Mouse (Mus musculus) 3T3-L1 (cell line): ENCODE results near the gene Mrpl16.
A peak's percentile ranks its signal among the peaks of the same experiment; 100 is the strongest.

Source experiments
- DNase-seq: peaks from one replicate; pipeline ENCODE4 v3.0.0-alpha.2; 2015; ENCODE audit warnings: low read depth, low spot score

Gene Mrpl16

GRCm38 (mm10) chr19:11804423-11804822, 34.2 kb downstream of the Mrpl16 start:
- DNase-seq: no peak

- DNase-seq: no peak
Measured at GRCm38 (mm10) chr19:11807251-11807650, 37.1 kb downstream of the Mrpl16 start.

GRCm38 (mm10) chr19:11807822-11808221, 37.6 kb downstream of the Mrpl16 start:
- DNase-seq: no peak

- DNase-seq: no peak
Measured at GRCm38 (mm10) chr19:11808452-11808851, 38.3 kb downstream of the Mrpl16 start.

- DNase-seq: no peak
Measured at GRCm38 (mm10) chr19:11810003-11810758, 40.0 kb downstream of the Mrpl16 start.

- DNase-seq: peak; percentile 59
Measured at GRCm38 (mm10) chr19:11810856-11811255, 40.7 kb downstream of the Mrpl16 start.

- no peak for DNase-seq
Measured at GRCm38 (mm10) chr19:11811688-11812365, 41.6 kb downstream of the Mrpl16 start.

- DNase-seq: peak; percentile 84
Measured at GRCm38 (mm10) chr19:11813136-11813535, 42.9 kb downstream of the Mrpl16 start.

- DNase-seq: no peak
Measured at GRCm38 (mm10) chr19:11813649-11814048, 43.5 kb downstream of the Mrpl16 start.

- DNase-seq: no peak
Measured at GRCm38 (mm10) chr19:11814742-11815333, 44.6 kb downstream of the Mrpl16 start.

GRCm38 (mm10) chr19:11816706-11817105, 46.5 kb downstream of the Mrpl16 start:
- no peak for DNase-seq

- DNase-seq: no peak
Measured at GRCm38 (mm10) chr19:11817586-11817985, 47.4 kb downstream of the Mrpl16 start.

- peak; percentile 60 for DNase-seq
Measured at GRCm38 (mm10) chr19:11818199-11819142, 48.3 kb downstream of the Mrpl16 start.

- peak; percentile 31 for DNase-seq
Measured at GRCm38 (mm10) chr19:11819143-11819700, 49.0 kb downstream of the Mrpl16 start, which contains the start of gene Stx3. Stx3 (minus strand) TSS chr19:11819403.

GRCm38 (mm10) chr19:11819800-11820199, 49.6 kb downstream of the Mrpl16 start:
- DNase-seq: peak; percentile 85

GRCm38 (mm10) chr19:11820211-11820610, 50.0 kb downstream of the Mrpl16 start:
- DNase-seq: no peak

- no peak for DNase-seq
Measured at GRCm38 (mm10) chr19:11823346-11824065, 53.3 kb downstream of the Mrpl16 start.
